Mouse (Mus musculus): ENCODE measurements around the gene Gpatch3.

GRCm38 (mm10) chr4:133613867-133614266, 39.3 kb downstream of the Gpatch3 start:
- TF ChIP-seq EP300 (IDR thresholded peaks at IDR 0.05; ENCODE audit: insufficient read depth, low read depth, low read length) (no peak), CTCF (IDR thresholded peaks at IDR 0.05) (no peak)

Data from heart, adult 2 months (tissue).